Mouse (Mus musculus): ENCODE measurements around the gene Hist1h2ae.
"Not testable (repeated sequence)": the region's sequence is repeated elsewhere in the genome, so short reads cannot be mapped to it uniquely, and the experiment has no call there.

Hist1h2ae gene

GRCm38 (mm10) chr13:23562699-23563462 is 8.1 kb downstream of the Hist1h2ae start:
- peak in 1 of 2 experiments; percentile 49 for DNase-seq (ENCODE audit: low spot score in 2 of 2)

GRCm38 (mm10) chr13:23561883-23562659 is 8.9 kb downstream of the Hist1h2ae start, which contains the start of gene Hist1h3e:
Gene Hist1h3e, minus strand, starts transcription at chr13:23562369.
- DNase-seq (ENCODE audit: low spot score in 2 of 2) = peak; percentile 95 to 97

GRCm38 (mm10) chr13:23561531-23561882 is 9.5 kb downstream of the Hist1h2ae start:
- DNase-seq (ENCODE audit: low spot score in 2 of 2) = not testable (repeated sequence)

- not testable (repeated sequence) for DNase-seq (ENCODE audit: low spot score in 2 of 2)
These were observed 10.3 kb downstream of the Hist1h2ae start for GRCm38 (mm10) chr13:23560699-23561098.

GRCm38 (mm10) chr13:23556906-23557305 is 14.1 kb downstream of the Hist1h2ae start:
- no peak for DNase-seq (ENCODE audit: low spot score in 2 of 2)

GRCm38 (mm10) chr13:23555839-23556416 is 15.1 kb downstream of the Hist1h2ae start:
- peak; percentile 80 to 81 for DNase-seq (ENCODE audit: low spot score in 2 of 2)

GRCm38 (mm10) chr13:23554925-23555838 is 15.8 kb downstream of the Hist1h2ae start:
- DNase-seq (ENCODE audit: low spot score in 2 of 2) = peak; percentile 62 to 82

GRCm38 (mm10) chr13:23554393-23554792 is 16.6 kb downstream of the Hist1h2ae start:
- DNase-seq (ENCODE audit: low spot score in 2 of 2) = no peak

GRCm38 (mm10) chr13:23552962-23553361 is 18.1 kb downstream of the Hist1h2ae start, which contains the start of gene Hist1h1d:
Gene Hist1h1d, plus strand, starts transcription at chr13:23553262.
- no peak for DNase-seq (ENCODE audit: low spot score in 2 of 2)

GRCm38 (mm10) chr13:23551931-23552914 is 18.8 kb downstream of the Hist1h2ae start:
- no peak for DNase-seq (ENCODE audit: low spot score in 2 of 2)

GRCm38 (mm10) chr13:23551146-23551834 is 19.7 kb downstream of the Hist1h2ae start, which contains the start of gene Hist1h4f:
Gene Hist1h4f, minus strand, starts transcription at chr13:23551648.
- peak; percentile 89 to 96 for DNase-seq (ENCODE audit: low spot score in 2 of 2)

GRCm38 (mm10) chr13:23550761-23551145 is 20.3 kb downstream of the Hist1h2ae start:
- no peak for DNase-seq (ENCODE audit: low spot score in 2 of 2)

GRCm38 (mm10) chr13:23546694-23547093 is 24.3 kb downstream of the Hist1h2ae start:
- DNase-seq (ENCODE audit: low spot score in 2 of 2) = no peak

GRCm38 (mm10) chr13:23544787-23545120 is 26.3 kb downstream of the Hist1h2ae start:
- DNase-seq (ENCODE audit: low spot score in 2 of 2) = not testable (repeated sequence)

GRCm38 (mm10) chr13:23543965-23544786 is 26.8 kb downstream of the Hist1h2ae start, which contains the start of gene Hist1h3f:
Gene Hist1h3f, plus strand, starts transcription at chr13:23544052.
- peak; percentile 88 to 91 for DNase-seq (ENCODE audit: low spot score in 2 of 2)

- DNase-seq (ENCODE audit: low spot score in 2 of 2) = peak; percentile 82 to 86
These were observed 27.9 kb downstream of the Hist1h2ae start, which contains the start of gene Hist1h2bh for GRCm38 (mm10) chr13:23542999-23543607. Gene Hist1h2bh, minus strand, starts transcription at chr13:23543392.

- DNase-seq (ENCODE audit: low spot score in 2 of 2) = not testable (repeated sequence)
These were observed 28.6 kb downstream of the Hist1h2ae start for GRCm38 (mm10) chr13:23542225-23542980.

Data from left cerebral cortex, adult 9 months (tissue).